Mouse (Mus musculus): Measurements from ENCODE around the gene Hmgcl.
"Not testable (repeated sequence)": the region's sequence is repeated elsewhere in the genome, so short reads cannot be mapped to it uniquely, and the experiment has no call there.

Gene Hmgcl

GRCm38 (mm10) chr4:135926861-135927260, 19.4 kb upstream of the Hmgcl start:
- no peak for DNase-seq (ENCODE audit: low read depth, low spot score)

DNA sequence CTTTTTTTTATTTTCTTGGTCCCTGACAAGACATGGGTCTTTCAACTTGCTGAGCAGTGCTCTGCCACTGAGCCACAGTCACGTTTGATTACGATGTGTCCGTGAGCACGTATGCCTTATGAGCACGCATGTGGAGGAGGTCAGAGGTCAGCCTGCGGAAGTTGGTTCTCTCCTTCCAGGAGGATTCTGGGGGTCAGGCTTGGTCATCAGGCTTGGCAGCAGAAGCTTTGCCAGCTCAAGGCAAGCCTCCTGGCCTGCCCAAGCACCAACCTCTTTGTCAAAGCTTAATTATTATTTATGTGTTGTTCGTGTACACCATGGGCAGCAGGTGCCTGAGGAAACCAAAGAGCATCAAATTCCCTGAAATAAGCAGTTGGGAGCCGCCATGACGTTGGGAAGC, 17.9 kb upstream of the Hmgcl start:
- DNase-seq (ENCODE audit: low read depth, low spot score) = no peak

GRCm38 (mm10) chr4:135929405-135929804, 16.8 kb upstream of the Hmgcl start:
- no peak for DNase-seq (ENCODE audit: low read depth, low spot score)

GRCm38 (mm10) chr4:135929828-135930227, 16.4 kb upstream of the Hmgcl start:
- DNase-seq (ENCODE audit: low read depth, low spot score) = no peak

DNA sequence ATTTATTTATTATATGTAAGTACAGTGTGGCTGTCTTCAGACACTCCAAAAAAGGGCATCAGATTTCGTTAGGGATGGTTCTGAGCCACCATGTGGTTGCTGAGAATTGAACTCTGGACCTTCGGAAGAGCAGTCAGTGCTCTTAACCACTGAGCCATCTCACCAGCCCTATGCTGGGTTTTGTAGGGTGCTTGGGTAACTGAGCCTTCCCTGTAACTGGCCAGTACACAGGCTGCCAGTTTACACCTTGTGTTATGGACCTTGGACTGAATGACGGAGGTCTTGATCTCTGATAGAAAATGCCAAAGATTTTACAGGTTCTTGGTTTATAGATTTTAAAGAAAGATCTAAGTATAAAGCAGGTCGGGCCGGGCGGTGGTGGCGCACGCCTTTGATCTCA, 16.0 kb upstream of the Hmgcl start:
- DNase-seq (ENCODE audit: low read depth, low spot score) = no peak

DNA sequence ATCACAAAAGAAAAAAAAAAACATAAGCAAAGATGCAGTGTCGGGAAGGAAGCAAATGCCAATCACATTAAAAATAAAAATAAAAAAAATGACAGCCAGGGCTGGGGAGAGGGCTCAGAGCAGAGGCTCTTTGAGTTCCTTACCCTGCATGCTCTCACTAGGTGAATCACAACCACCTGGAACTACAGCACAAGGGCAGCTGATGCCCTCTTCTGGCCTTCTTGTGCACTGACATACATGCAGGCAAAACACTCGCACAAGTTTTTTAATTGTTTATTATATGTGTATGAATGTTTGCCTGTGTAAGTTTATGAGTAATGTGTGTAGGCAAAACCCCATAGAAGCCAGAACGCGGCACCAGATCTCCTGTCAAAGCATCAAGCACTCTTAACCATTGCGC, 14.4 kb upstream of the Hmgcl start:
- DNase-seq (ENCODE audit: low read depth, low spot score) = no peak

DNA sequence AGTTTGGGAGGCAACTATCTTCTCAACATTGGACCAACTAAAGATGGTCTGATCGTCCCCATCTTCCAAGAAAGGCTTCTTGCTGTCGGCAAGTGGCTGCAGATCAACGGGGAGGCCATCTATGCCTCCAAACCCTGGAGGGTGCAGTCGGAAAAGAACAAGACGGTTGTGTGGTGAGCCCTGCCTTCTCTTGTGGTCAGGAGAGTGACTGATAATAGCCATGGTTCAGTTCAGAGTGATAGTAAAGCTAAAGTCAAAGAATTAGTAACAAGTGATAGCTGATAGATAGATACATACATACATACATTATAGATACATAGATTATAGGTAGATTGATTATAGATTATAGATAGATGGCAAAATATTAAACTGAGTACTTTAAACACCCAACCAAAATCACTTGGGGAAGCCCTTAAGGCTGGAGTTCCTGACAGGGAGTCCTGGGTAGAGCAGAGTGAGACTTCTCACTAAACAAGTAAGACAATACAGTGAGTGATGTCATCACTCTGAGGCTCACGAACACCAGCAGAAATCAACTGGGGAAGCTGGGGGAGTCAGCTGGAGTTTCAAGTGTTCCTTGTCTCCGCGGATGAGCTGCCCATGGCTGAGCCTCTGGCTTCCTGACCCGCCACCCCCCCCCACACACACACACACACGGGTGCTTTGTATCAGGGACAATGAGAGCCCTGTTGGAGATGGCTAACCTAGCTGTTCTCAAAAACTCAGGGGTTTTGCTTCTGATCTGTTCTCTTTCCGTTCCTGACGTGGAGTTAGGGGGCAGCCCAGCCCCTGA, 11.3 kb upstream of the Hmgcl start:
- DNase-seq (ENCODE audit: low read depth, low spot score) = no peak

DNA sequence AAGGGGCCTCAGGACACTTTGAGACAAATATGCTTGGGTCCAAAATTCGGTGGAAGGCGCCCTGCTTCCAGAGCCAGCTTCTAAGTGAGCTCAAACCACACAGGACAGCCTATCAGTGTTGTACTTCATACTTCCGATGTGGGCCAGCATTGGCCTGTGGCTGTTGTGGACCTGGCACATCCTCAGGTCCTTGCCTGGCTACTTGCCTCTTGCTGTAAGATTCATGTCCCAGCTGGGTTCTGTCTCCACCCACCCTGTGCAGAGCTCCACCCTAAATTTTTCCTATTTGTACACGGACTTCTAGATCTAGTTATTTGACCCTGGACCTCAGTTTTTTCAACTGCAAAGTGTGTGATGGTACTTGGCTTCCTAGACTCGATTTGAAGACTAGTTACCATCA, 10.7 kb upstream of the Hmgcl start:
- DNase-seq (ENCODE audit: low read depth, low spot score) = no peak

- DNase-seq (ENCODE audit: low read depth, low spot score) = no peak
Observed at GRCm38 (mm10) chr4:135938858-135939257, 7.4 kb upstream of the Hmgcl start.

DNA sequence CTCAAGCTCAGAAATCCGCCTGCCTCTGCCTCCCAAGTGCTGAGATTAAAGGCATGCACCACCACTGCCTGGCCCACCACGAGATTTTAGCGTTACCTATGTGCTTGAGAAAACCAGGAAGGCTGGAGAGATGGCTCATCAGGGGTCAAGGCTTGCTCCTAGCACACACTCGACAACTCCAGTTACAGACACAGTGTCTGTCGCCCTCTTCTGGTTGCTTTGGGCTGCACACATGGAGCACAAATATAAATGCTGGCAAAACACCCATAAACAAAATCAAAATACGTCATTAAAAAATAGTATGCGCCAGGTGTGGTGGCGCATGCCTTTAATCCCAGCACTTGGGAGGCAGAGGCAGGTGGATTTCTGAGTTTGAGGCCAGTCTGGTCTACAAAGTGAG, 5.2 kb upstream of the Hmgcl start:
- DNase-seq (ENCODE audit: low read depth, low spot score) = not testable (repeated sequence)

DNA sequence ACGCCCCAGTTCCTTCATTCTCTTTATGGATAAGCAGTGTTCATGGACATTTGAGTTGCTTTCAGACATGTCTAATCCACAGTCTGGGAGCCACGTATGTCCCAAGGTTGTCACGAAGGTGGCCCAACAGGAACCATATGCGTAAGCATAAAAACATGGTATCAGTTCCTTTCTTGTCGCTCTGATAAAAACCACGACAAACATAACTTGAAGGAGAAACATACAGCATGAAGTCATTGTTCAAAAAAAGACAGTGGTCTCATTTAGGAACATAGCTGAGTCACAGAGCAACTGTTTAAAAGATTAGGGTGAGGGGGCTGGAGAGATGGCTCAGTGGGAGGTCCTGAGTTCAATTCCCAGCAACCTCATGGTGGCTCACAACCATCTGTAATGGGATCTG, 4.1 kb upstream of the Hmgcl start:
- DNase-seq (ENCODE audit: low read depth, low spot score) = no peak

DNA sequence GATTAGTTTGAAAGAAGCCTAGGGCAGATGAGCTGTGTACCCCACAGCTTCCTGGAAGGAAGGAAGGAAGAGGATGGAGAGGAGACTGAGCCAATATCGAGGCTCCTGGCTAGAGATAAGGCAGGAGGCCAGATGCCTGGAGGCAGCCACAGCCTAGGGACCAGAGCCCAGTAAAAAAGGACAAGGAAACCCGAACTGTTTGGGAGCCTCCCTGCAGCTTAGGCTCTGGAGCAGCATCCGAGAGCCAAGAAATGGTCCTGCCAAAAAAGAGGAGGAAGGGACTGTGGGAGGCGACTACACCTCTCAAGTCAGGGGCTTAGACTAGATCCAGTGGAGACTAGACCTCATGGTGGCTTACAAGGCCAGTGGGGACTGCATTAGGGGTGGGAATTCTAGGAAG, 2.9 kb upstream of the Hmgcl start:
- no peak for DNase-seq (ENCODE audit: low read depth, low spot score)

DNA sequence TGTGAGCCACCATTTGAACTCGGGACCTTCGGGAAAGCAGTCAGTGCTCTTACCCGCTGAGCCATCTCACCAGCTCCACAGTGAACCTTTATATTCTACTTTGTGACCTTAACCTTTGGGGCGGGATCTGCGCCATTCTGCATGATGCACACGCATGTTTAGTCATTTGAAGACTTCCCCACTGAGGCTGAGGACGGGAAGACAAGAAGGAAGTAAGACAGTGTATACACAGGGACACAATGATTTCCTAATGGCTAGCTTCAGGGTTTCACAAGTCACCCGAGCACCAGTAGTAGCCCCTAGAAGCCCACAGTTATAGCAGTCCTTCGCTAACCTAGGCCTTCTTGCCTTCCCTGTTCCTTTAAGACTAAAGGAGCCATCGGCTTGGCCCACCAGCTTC, 542 bp upstream of the Hmgcl start:
- no peak for DNase-seq (ENCODE audit: low read depth, low spot score)

DNA sequence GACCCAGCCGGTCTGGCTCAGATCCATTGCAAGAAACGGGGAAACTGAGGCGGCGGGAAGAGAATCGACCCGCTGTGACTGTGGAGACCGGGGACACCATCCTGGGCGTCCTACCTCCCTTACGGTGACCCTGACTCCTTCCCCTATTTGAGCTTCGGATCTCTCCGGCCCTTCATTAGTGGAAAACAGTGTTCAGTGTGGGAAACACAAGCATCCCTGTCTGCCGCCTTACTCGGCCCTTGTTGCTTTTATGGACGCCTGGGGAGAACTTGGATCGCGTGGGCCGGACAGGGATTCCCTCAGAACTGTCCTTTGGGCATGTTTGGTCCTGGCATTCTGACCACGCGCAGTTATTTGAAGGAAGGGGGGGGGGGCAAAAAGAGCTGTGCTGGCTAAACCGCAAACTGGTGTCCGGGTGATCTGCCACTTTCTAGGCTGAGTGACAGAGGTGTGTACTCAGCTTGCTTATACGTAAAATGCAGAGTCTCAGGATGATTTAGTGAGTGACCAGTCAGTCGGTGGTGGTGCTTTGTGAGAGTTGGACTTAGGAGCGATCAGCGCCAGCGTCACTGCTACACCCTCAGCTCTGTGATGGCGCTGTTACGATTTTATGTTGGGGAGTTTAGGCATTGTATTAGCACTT, 532 bp downstream of the Hmgcl start:
- no peak for DNase-seq (ENCODE audit: low read depth, low spot score)

- DNase-seq (ENCODE audit: low read depth, low spot score) = no peak
Observed at GRCm38 (mm10) chr4:135948142-135948541, 1.9 kb downstream of the Hmgcl start.

- DNase-seq (ENCODE audit: low read depth, low spot score) = no peak
Observed at GRCm38 (mm10) chr4:135949475-135949874, 3.2 kb downstream of the Hmgcl start.

DNA sequence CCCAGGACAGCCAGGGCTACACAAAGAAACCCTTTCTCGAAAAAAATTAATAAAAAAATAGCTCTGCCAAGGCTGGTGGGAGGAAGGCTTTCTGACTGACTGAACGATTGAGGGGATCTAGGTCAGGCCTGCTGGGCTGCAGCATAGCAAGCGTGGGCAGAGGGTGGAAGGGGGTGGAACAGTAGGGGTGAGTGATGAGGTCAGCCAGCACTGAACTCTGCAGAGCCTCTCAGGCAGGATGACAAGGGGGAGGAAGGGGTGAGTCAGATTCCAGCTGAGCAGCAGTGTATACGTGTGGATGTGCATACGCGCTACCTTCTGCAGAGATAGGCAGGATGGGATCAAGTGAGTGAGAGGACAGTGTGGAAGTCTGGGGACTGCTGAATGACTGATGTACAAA, 3.7 kb downstream of the Hmgcl start:
- DNase-seq (ENCODE audit: low read depth, low spot score) = no peak

DNA sequence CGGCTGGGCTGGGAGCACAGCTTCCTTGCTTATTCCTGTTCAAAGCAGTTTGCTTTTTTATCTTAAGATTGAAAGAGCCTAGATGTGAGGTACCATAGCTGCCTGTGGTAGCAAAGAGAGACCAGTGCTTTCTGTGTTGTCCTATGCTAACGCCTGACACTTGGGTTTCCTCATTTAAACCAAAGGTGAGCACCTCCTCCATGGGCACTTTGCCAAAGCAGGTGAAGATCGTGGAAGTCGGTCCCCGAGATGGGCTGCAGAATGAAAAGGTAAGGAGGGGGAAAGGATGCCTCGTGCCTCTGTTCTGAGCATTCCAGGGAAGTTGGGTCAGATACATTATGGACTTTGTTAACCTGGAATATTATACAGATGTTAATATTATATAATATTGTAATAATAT, 4.1 kb downstream of the Hmgcl start:
- DNase-seq (ENCODE audit: low read depth, low spot score) = no peak

- no peak for DNase-seq (ENCODE audit: low read depth, low spot score)
Observed at GRCm38 (mm10) chr4:135951505-135951904, 5.3 kb downstream of the Hmgcl start.

GRCm38 (mm10) chr4:135953179-135953578, 6.9 kb downstream of the Hmgcl start:
- no peak for DNase-seq (ENCODE audit: low read depth, low spot score)

GRCm38 (mm10) chr4:135954241-135954640, 8.0 kb downstream of the Hmgcl start:
- DNase-seq (ENCODE audit: low read depth, low spot score) = peak; percentile 72

DNA sequence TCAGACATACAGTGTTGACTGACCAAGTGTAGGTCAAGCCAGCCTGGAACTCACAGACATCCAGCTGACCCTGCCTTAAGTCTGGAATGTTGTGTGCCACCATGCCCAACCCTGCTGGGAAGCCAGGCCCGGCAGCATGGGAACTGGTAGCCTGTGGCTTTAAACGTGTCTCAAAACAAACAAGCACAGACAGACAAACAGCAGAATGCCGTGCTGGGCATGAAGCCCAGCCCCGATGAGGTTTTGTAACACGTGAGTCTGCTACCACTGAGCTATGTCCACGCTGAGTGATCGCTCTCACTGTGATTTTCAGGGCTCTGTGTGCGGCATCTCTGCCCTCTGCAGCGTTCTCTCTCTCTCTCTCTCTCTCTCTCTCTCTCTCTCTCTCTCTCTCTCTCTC, 9.6 kb downstream of the Hmgcl start:
- no peak for DNase-seq (ENCODE audit: low read depth, low spot score)

DNA sequence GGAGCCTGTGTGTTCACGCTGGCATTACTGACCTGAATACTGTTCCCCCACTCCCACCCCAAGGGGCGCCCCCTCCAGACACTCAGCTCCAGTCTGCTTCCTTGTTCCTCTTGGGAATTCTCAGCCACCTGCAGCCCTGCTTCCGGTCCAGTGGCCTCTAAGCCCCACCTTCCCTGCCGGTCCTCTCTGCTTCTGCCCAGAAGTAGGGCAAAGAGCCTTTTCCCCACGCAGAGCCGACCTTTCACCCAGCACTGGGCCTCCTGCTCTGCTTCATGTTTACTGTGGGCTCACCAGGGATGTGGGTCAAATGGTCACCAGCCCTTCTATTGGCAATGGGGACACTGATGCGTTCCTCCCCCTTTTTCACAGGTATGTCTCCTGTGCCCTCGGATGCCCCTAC, 12.1 kb downstream of the Hmgcl start:
- DNase-seq (ENCODE audit: low read depth, low spot score) = no peak

Data from forelimb bud, embryonic 11.5 days (tissue).